Mouse (Mus musculus) midbrain, embryonic 11.5 days (tissue): ENCODE data around the gene Enpp7. TPM values are rescaled to one million over a fixed set of nuclear protein-coding genes. Genes with fewer than 3 reads are reported as not detected.

Experiments used
- ATAC-seq: fragments of 200-750 bp; cut with Nextera tagmentation; 2 replicates; pipeline ENCODE4 v1.8.0; 2017; ENCODE audit warnings: moderate TSS enrichment, moderate library complexity; ENCODE audit not compliant: low FRiP score
- DNase-seq: peaks from one replicate; pipeline ENCODE4 v3.0.0; 2015; ENCODE audit warnings: low spot score; ENCODE audit errors: missing footprints
- H3K27ac ChIP-seq: fragments of 300-500 bp; sonication (generic); 2 replicates; pipeline ENCODE4 v1.5.1; 2014; ENCODE audit warnings: low read depth, low read length
- H3K27me3 ChIP-seq: fragments of 300-500 bp; sonication (generic); 2 replicates; pipeline ENCODE4 v1.6.1; 2014; ENCODE audit warnings: mild to moderate bottlenecking, low read length, moderate library complexity, mixed read lengths; ENCODE audit not compliant: control insufficient read depth, insufficient read depth
- H3K36me3 ChIP-seq: fragments of 300-500 bp; sonication (generic); 2 replicates; pipeline ENCODE4 v1.6.1; 2014; ENCODE audit warnings: mild to moderate bottlenecking, low read length, moderate library complexity, mixed read lengths; ENCODE audit not compliant: control insufficient read depth, insufficient read depth
- H3K4me1 ChIP-seq: fragments of 300-500 bp; sonication (generic); 2 replicates; pipeline ENCODE4 v1.6.1; 2014; ENCODE audit warnings: low read length; ENCODE audit not compliant: control insufficient read depth, insufficient read depth
- H3K4me2 ChIP-seq: fragments of 300-500 bp; sonication (generic); 2 replicates; pipeline ENCODE4 v1.6.1; 2014; ENCODE audit warnings: mild to moderate bottlenecking, moderate library complexity
- H3K4me3 ChIP-seq: fragments of 300-500 bp; sonication (generic); 2 replicates; pipeline ENCODE4 v1.5.1; 2014; ENCODE audit warnings: low read depth, low read length
- H3K9ac ChIP-seq: fragments of 300-500 bp; sonication (generic); 2 replicates; pipeline ENCODE4 v1.6.1; 2014; ENCODE audit warnings: low read length
- H3K9me3 ChIP-seq: fragments of 300-500 bp; sonication (generic); 2 replicates; pipeline ENCODE4 v1.6.1; 2016; ENCODE audit warnings: low read length; ENCODE audit not compliant: control insufficient read depth
- WGBS: fragments of 180-500 bp; shearing (Covaris S2); extraction: QIAGEN DNeasy Blood & Tissue Kit; methylation state at CpG from one replicate; pipeline ENCODE4 v1.1.7; 2014; 5-methylcytosine and 5-hydroxymethylcytosine counted together
- polyA plus RNA-seq: library from polyadenylated mRNA; unstranded; fragments of >200 nt; fragmentation: Nextera tagmentation; extraction: Ambion mirVana; gene quantifications from 2 replicates; pipeline ENCODE4 v1.2.1, GENCODE M21; 2014

Gene Enpp7
- polyA plus RNA-seq, 1 experiment from 2014 or later = not detected

- no peak overlapping the region for H3K9ac ChIP-seq
- no peaks in the 10 kb centered on the region for H3K9me3 ChIP-seq
- no peak for ATAC-seq
- peaks cover 4% of the 10 kb centered on the region for H3K27me3 ChIP-seq
- no peak overlapping the region for H3K4me2 ChIP-seq
- no peak overlapping the region for H3K27ac ChIP-seq
- peaks cover 9% of the 10 kb centered on the region for H3K4me1 ChIP-seq
- WGBS = 89% methylated on average over 5 of the region's 5 CpGs
- DNase-seq = no peak
- no peaks in the 10 kb centered on the region for H3K36me3 ChIP-seq
- no peak overlapping the region for H3K4me3 ChIP-seq
Observed at GRCm38 (mm10) chr11:118963926-118964325, 24.1 kb upstream of the Enpp7 start.

- Histone ChIP-seq H3K9me3 (no peaks in the 10 kb centered on the region), H3K27me3 (peaks cover 4% of the 10 kb centered on the region), H3K27ac (no peak overlapping the region), H3K36me3 (no peaks in the 10 kb centered on the region), H3K4me2 (no peak overlapping the region), H3K4me3 (no peak overlapping the region), H3K9ac (no peak overlapping the region), H3K4me1 (peaks cover 9% of the 10 kb centered on the region)
- WGBS = 25% methylated on average over 7 of the region's 7 CpGs
- no peak for DNase-seq
- no peak for ATAC-seq
Observed at GRCm38 (mm10) chr11:118965078-118965477, 22.9 kb upstream of the Enpp7 start.

- Histone ChIP-seq H3K9me3 (no peaks in the 10 kb centered on the region), H3K27ac (no peak overlapping the region), H3K9ac (no peak overlapping the region), H3K27me3 (no peaks in the 10 kb centered on the region; the same call in 1 of the 2 replicates), H3K4me1 (peaks cover 23% of the 10 kb centered on the region), H3K36me3 (no peaks in the 10 kb centered on the region), H3K4me2 (no peak overlapping the region), H3K4me3 (no peak overlapping the region)
- WGBS = 37% methylated on average over 20 of the region's 20 CpGs
- DNase-seq (peak; percentile 97), ATAC-seq (no peak)
Observed at GRCm38 (mm10) chr11:118971470-118972034, 16.4 kb upstream of the Enpp7 start.

- Histone ChIP-seq H3K9ac (peak overlapping the region; percentile 41), H3K27ac (peak overlapping the region; percentile 41), H3K9me3 (no peaks in the 10 kb centered on the region), H3K27me3 (no peaks in the 10 kb centered on the region), H3K4me1 (peaks cover 23% of the 10 kb centered on the region), H3K4me2 (no peak overlapping the region), H3K36me3 (no peaks in the 10 kb centered on the region), H3K4me3 (no peak overlapping the region)
- DNase-seq = peak; percentile 90
- WGBS = 26% methylated on average over 18 of the region's 18 CpGs
- peak; percentile 82 for ATAC-seq
Observed at GRCm38 (mm10) chr11:118972431-118973377, 15.3 kb upstream of the Enpp7 start.

GRCm38 (mm10) chr11:118974340-118974739 is 13.6 kb upstream of the Enpp7 start:
- Histone ChIP-seq H3K27me3 (no peaks in the 10 kb centered on the region), H3K27ac (no peak overlapping the region), H3K9me3 (no peaks in the 10 kb centered on the region), H3K4me1 (peaks cover 23% of the 10 kb centered on the region), H3K4me2 (no peak overlapping the region), H3K9ac (no peak overlapping the region), H3K36me3 (no peaks in the 10 kb centered on the region), H3K4me3 (no peak overlapping the region)
- DNase-seq = no peak
- WGBS = 78% methylated on average over 7 of the region's 7 CpGs
- no peak for ATAC-seq

- Histone ChIP-seq H3K4me2 (peak overlapping the region; percentile 3; the same call in 1 of the 2 replicates), H3K36me3 (no peaks in the 10 kb centered on the region), H3K27ac (no peak overlapping the region), H3K4me1 (peaks cover 23% of the 10 kb centered on the region), H3K4me3 (no peak overlapping the region), H3K27me3 (no peaks in the 10 kb centered on the region), H3K9me3 (no peaks in the 10 kb centered on the region), H3K9ac (no peak overlapping the region)
- DNase-seq = peak; percentile 99
- no peak for ATAC-seq
- under 1% methylated on average over 10 of the region's 10 CpGs for WGBS
Observed at GRCm38 (mm10) chr11:118975427-118975826, 12.6 kb upstream of the Enpp7 start.

GRCm38 (mm10) chr11:118975917-118976316 is 12.1 kb upstream of the Enpp7 start:
- WGBS = 13% methylated on average over 12 of the region's 12 CpGs
- ATAC-seq (no peak), DNase-seq (no peak)
- H3K4me1 ChIP-seq = peaks cover 23% of the 10 kb centered on the region
- no peaks in the 10 kb centered on the region for H3K9me3 ChIP-seq
- no peaks in the 10 kb centered on the region for H3K27me3 ChIP-seq
- peak overlapping the region; percentile 3; the same call in 1 of the 2 replicates for H3K4me2 ChIP-seq
- no peak overlapping the region for H3K27ac ChIP-seq
- H3K4me3 ChIP-seq = no peak overlapping the region
- no peaks in the 10 kb centered on the region for H3K36me3 ChIP-seq
- no peak overlapping the region for H3K9ac ChIP-seq

- ATAC-seq (no peak), DNase-seq (no peak)
- Histone ChIP-seq H3K9me3 (no peaks in the 10 kb centered on the region), H3K36me3 (no peaks in the 10 kb centered on the region), H3K27ac (no peak overlapping the region), H3K4me1 (peaks cover 9% of the 10 kb centered on the region), H3K9ac (no peak overlapping the region), H3K4me3 (no peak overlapping the region), H3K4me2 (no peak overlapping the region), H3K27me3 (no peaks in the 10 kb centered on the region)
- 88% methylated on average over 2 of the region's 2 CpGs for WGBS
Observed at GRCm38 (mm10) chr11:118980388-118980787, 7.6 kb upstream of the Enpp7 start.
